ENCODE assay signal across 10 mouse cellular contexts in genomic region chr11:5442590-5443021, GRCm38 (mm10). TPM values are rescaled to one million over a fixed set of nuclear protein-coding genes. Genes with fewer than 3 reads are reported as not detected.
A peak's percentile ranks its signal among the peaks of the same experiment; 100 is the strongest.
DNase-seq lines count a peak whose midpoint lies in the region; ATAC-seq and TF ChIP-seq lines count a peak whose summit lies in the region.
"Had no signal": no experiment of that assay in that cellular context is flagged by ENCODE, and none has a peak within 500 bp of the region (broad histone marks: within the 10 kb centered on the region; RNA-seq: fewer than 3 reads in every experiment).

No protein-coding gene starts in this region.

- ATAC-seq in kidney, postnatal 0 days (replicated peaks; ENCODE audit: low FRiP score, low read depth): no peak
- ATAC-seq in forebrain, embryonic 12.5 days (ENCODE audit: low FRiP score): no peak
- no peak for ATAC-seq in limb, embryonic 12.5 days (ENCODE audit: insufficient number of reproducible peaks, insufficient read depth, low FRiP score, low TSS enrichment, low read depth)
- ATAC-seq in activated CD4-positive, CD25-positive, alpha-beta regulatory T cell, adult 4 months: no peak

- TF ChIP-seq CTCF in kidney, postnatal 0 days (IDR thresholded peaks at IDR 0.05; ENCODE audit: low read depth): no peak

- no peaks in the 10 kb centered on the region for H3K36me3 ChIP-seq in kidney, postnatal 0 days (ENCODE audit: insufficient read depth, low read length)
- H3K36me3 ChIP-seq in forebrain, embryonic 12.5 days (replicated peaks): no peaks in the 10 kb centered on the region
- H3K36me3 ChIP-seq in limb, embryonic 12.5 days: no peaks in the 10 kb centered on the region

- peaks cover 11% of the 10 kb centered on the region for H3K4me1 ChIP-seq in kidney, postnatal 0 days (replicated peaks; ENCODE audit: insufficient read depth, low read length)
- peaks cover 30% of the 10 kb centered on the region for H3K4me1 ChIP-seq in forebrain, embryonic 12.5 days
- peaks cover 43% of the 10 kb centered on the region for H3K4me1 ChIP-seq in limb, embryonic 12.5 days (replicated peaks)

- H3K9me3 ChIP-seq in kidney, postnatal 0 days (replicated peaks; ENCODE audit: low read length): no peaks in the 10 kb centered on the region
- H3K9me3 ChIP-seq in forebrain, embryonic 12.5 days: no peaks in the 10 kb centered on the region
- H3K9me3 ChIP-seq in limb, embryonic 12.5 days: no peaks in the 10 kb centered on the region

- 28% methylated on average over 3 of the region's 3 CpGs for WGBS in kidney, postnatal 0 days
- 12% methylated on average over 3 of the region's 3 CpGs for WGBS in forebrain, embryonic 12.5 days
- 9% methylated on average over 3 of the region's 3 CpGs for WGBS in limb, embryonic 12.5 days

- peak overlapping the region; percentile 83; the same call in 1 of the 2 replicates for H3K4me3 ChIP-seq in kidney, postnatal 0 days (replicated peaks; ENCODE audit: low read depth, low read length)
- H3K4me3 ChIP-seq in forebrain, embryonic 12.5 days (replicated peaks): peak overlapping the region; percentile 86
- peak overlapping the region; percentile 90 for H3K4me3 ChIP-seq in limb, embryonic 12.5 days (replicated peaks)

- DNase-seq in kidney, postnatal 0 days (ENCODE audit: low spot score): no peak
- no peak for DNase-seq in kidney, adult 8-10 months
- DNase-seq in naive thymus-derived CD4-positive, alpha-beta T cell, adult 2 months (ENCODE audit: low read depth): peak; percentile 59
- no peak for DNase-seq in frontal cortex, postnatal 10 days (ENCODE audit: low spot score in 2 of 2)
- DNase-seq in frontal cortex, adult 2 months (ENCODE audit: extremely low spot score in 1 of 2, low spot score in 1 of 2): no peak
- DNase-seq: cerebellum, postnatal 36 days; kidney, postnatal 36 days had no signal

- no peak overlapping the region for H3K27ac ChIP-seq in kidney, postnatal 0 days
- H3K27ac ChIP-seq in forebrain, embryonic 12.5 days: no peak overlapping the region
- no peak overlapping the region for H3K27ac ChIP-seq in limb, embryonic 12.5 days

- H3K4me2 ChIP-seq in kidney, postnatal 0 days (ENCODE audit: low read length): peak overlapping the region; percentile 91
- H3K4me2 ChIP-seq in forebrain, embryonic 12.5 days: peak overlapping the region; percentile 92
- peak overlapping the region; percentile 83 for H3K4me2 ChIP-seq in limb, embryonic 12.5 days

- no peaks in the 10 kb centered on the region for H3K27me3 ChIP-seq in kidney, postnatal 0 days (ENCODE audit: insufficient read depth, low read length)
- H3K27me3 ChIP-seq in forebrain, embryonic 12.5 days: peaks cover 12% of the 10 kb centered on the region; the same call in 1 of the 2 replicates
- no peaks in the 10 kb centered on the region; the same call in none of the 2 replicates for H3K27me3 ChIP-seq in limb, embryonic 12.5 days

- no peak overlapping the region for H3K9ac ChIP-seq in kidney, postnatal 0 days (ENCODE audit: low read depth, low read length)
- peak overlapping the region; percentile 90; the same call in 1 of the 2 replicates for H3K9ac ChIP-seq in forebrain, embryonic 12.5 days
- peak overlapping the region; percentile 91; the same call in 1 of the 2 replicates for H3K9ac ChIP-seq in limb, embryonic 12.5 days (replicated peaks)

RNA-seq across cellular contexts. Expression of gene Znrf3, which starts 2.0 kb away (rescaled TPM):
- 13.3 and 15.7 TPM in 2 replicates for polyA plus RNA-seq in kidney, postnatal 0 days (2015; fragmentation: Nextera tagmentation; extraction: Ambion mirVana)
- 9.0 and 10.3 TPM in 2 replicates for polyA plus RNA-seq in forebrain, embryonic 12.5 days (2016; fragmentation: Nextera tagmentation; extraction: Ambion mirVana)
- polyA plus RNA-seq in limb, embryonic 12.5 days (2016; fragmentation: Nextera tagmentation; extraction: Ambion mirVana): 13.6 and 13.7 TPM in 2 replicates
- polyA plus RNA-seq in frontal cortex, adult 2 months (2012; rRNA removed): 6.8 and 8.2 TPM in 2 replicates
- 10 to 100 TPM; 12.0 to 18.3 TPM for polyA plus RNA-seq in activated CD4-positive, CD25-positive, alpha-beta regulatory T cell, adult 4 months (2017; shearing (Covaris generic))
